Mouse (Mus musculus) layer of hippocampus, postnatal 10 days (tissue): ENCODE results near the gene Mpzl3. TPM values are rescaled to one million over a fixed set of nuclear protein-coding genes. Genes with fewer than 3 reads are reported as not detected.

Experiments
- total RNA-seq, 2 experiments: library from RNA; stranded (reverse); gene quantifications; 2 replicates each; pipeline ENCODE4 v1.2.3; 2021

Gene Mpzl3
- total RNA-seq, 2 experiments from 2014 or later: 3.1 to 3.7 TPM

Other genes starting within 250 kb of the Mpzl3 start
- gene Kmt2a, start 173.9 kb upstream of the Mpzl3 start, total RNA-seq: 10 to 100 TPM; 50.5 to 54.6 TPM
- gene Atp5l, start 134.4 kb upstream of the Mpzl3 start, total RNA-seq: 100 to 1,000 TPM; 394 to 460 TPM
- gene Ube4a, start 89.6 kb upstream of the Mpzl3 start, total RNA-seq: 100 to 1,000 TPM in 1 of 2 experiments, 10 to 100 TPM in 1; 92.4 to 104 TPM
- gene Cd3g, start 74.8 kb upstream of the Mpzl3 start, total RNA-seq: not detected
- gene Cd3d, start 73.4 kb upstream of the Mpzl3 start, total RNA-seq: not detected
- not detected for gene Cd3e, start 45.6 kb upstream of the Mpzl3 start, total RNA-seq
- 1 to 10 TPM in 1 of 2 experiments, under 1 TPM in 1; 0.39 to 1.1 TPM for gene Mpzl2, start 15.4 kb upstream of the Mpzl3 start, total RNA-seq
- not detected for gene Jaml, start 24.0 kb downstream of the Mpzl3 start, total RNA-seq
- 10 to 100 TPM; 75.1 to 79.0 TPM for gene Scn2b, start 62.6 kb downstream of the Mpzl3 start, total RNA-seq
- gene Scn4b, start 83.2 kb downstream of the Mpzl3 start, total RNA-seq: 1 to 10 TPM; 2.4 to 2.7 TPM
- gene BC049352, start 126.8 kb downstream of the Mpzl3 start, total RNA-seq: under 1 TPM in 1 of 2 experiments, not detected in 1; 0.20 TPM
- not detected for gene Tmprss4, start 148.9 kb downstream of the Mpzl3 start, total RNA-seq
- 1 to 10 TPM; 1.9 to 2.2 TPM for gene Il10ra, start 214.0 kb downstream of the Mpzl3 start, total RNA-seq